Mouse (Mus musculus) heart, embryonic 12.5 days (tissue): ENCODE measurements around the gene Lep. TPM values are rescaled to one million over a fixed set of nuclear protein-coding genes. Genes with fewer than 3 reads are reported as not detected.

ENCODE experiments used
- ATAC-seq: fragments of 200-750 bp; cut with Nextera tagmentation; 2 replicates; pipeline ENCODE4 v1.8.0; 2017; ENCODE audit warnings: moderate TSS enrichment, moderate library complexity; ENCODE audit not compliant: insufficient number of reproducible peaks, low FRiP score
- H3K27ac ChIP-seq: fragments of 300-500 bp; sonication (generic); 2 replicates; pipeline ENCODE4 v1.5.1; 2016; ENCODE audit warnings: mild to moderate bottlenecking, moderate library complexity; ENCODE audit not compliant: poor library complexity, severe bottlenecking
- H3K27me3 ChIP-seq: fragments of 300-500 bp; sonication (generic); replicated peaks from 2 replicates; pipeline ENCODE4 v1.6.1; 2016; ENCODE audit warnings: mild to moderate bottlenecking, moderate library complexity
- H3K36me3 ChIP-seq: fragments of 300-500 bp; sonication (generic); 2 replicates; pipeline ENCODE4 v1.6.1; 2016; ENCODE audit warnings: mild to moderate bottlenecking, moderate library complexity
- H3K4me1 ChIP-seq: fragments of 300-500 bp; sonication (generic); replicated peaks from 2 replicates; pipeline ENCODE4 v1.6.1; 2016; ENCODE audit warnings: mild to moderate bottlenecking
- H3K4me2 ChIP-seq: fragments of 300-500 bp; sonication (generic); 2 replicates; pipeline ENCODE4 v1.6.1; 2016; ENCODE audit warnings: mild to moderate bottlenecking, moderate library complexity
- H3K4me3 ChIP-seq: fragments of 300-500 bp; sonication (generic); 2 replicates; pipeline ENCODE4 v1.5.1; 2016; ENCODE audit warnings: mild to moderate bottlenecking
- H3K9ac ChIP-seq: fragments of 300-500 bp; sonication (generic); 2 replicates; pipeline ENCODE4 v1.6.1; 2016; ENCODE audit warnings: mild to moderate bottlenecking, moderate library complexity
- H3K9me3 ChIP-seq: fragments of 300-500 bp; sonication (generic); replicated peaks from 2 replicates; pipeline ENCODE4 v1.6.1; 2016; ENCODE audit warnings: mild to moderate bottlenecking, moderate library complexity
- WGBS: fragments of 180-500 bp; shearing (Covaris S2); methylation state at CpG from one replicate; pipeline ENCODE4 v1.1.7; 2016; 5-methylcytosine and 5-hydroxymethylcytosine counted together
- polyA plus RNA-seq: library from polyadenylated mRNA; unstranded; fragments of >200 nt; fragmentation: Nextera tagmentation; extraction: Ambion mirVana; gene quantifications from 2 replicates; pipeline ENCODE4 v1.2.1, GENCODE M21; 2016

Lep gene
- polyA plus RNA-seq, 1 experiment from 2014 or later: not detected

GRCm38 (mm10) chr6:29049926-29050325 is 10.1 kb upstream of the Lep start:
- H3K4me2 ChIP-seq: no peak overlapping the region
- no peak overlapping the region for H3K9ac ChIP-seq
- 0 out of 2 replicates have a peak, but pooled peaks cover 4% of the 10 kb centered on the region for H3K9me3 ChIP-seq
- ATAC-seq: no peak
- H3K27ac ChIP-seq: no peak overlapping the region
- no peak overlapping the region for H3K4me3 ChIP-seq
- H3K27me3 ChIP-seq: peaks cover 5% of the 10 kb centered on the region; the same call in 1 of the 2 replicates
- WGBS: 66% methylated on average over 5 of the region's 5 CpGs
- H3K36me3 ChIP-seq: no peaks in the 10 kb centered on the region
- no peaks in the 10 kb centered on the region for H3K4me1 ChIP-seq

- H3K9ac ChIP-seq: no peak overlapping the region
- no peak for ATAC-seq
- no peaks in the 10 kb centered on the region for H3K36me3 ChIP-seq
- 57% methylated on average over 9 of the region's 9 CpGs for WGBS
- no peak overlapping the region for H3K27ac ChIP-seq
- no peaks in the 10 kb centered on the region for H3K4me1 ChIP-seq
- peaks cover 5% of the 10 kb centered on the region; the same call in 1 of the 2 replicates for H3K27me3 ChIP-seq
- 0 out of 2 replicates have a peak, but pooled peaks cover 4% of the 10 kb centered on the region for H3K9me3 ChIP-seq
- H3K4me2 ChIP-seq: no peak overlapping the region
- H3K4me3 ChIP-seq: no peak overlapping the region
Measured at GRCm38 (mm10) chr6:29052188-29052587, 7.8 kb upstream of the Lep start.

GRCm38 (mm10) chr6:29053181-29053580 is 6.8 kb upstream of the Lep start:
- no peaks in the 10 kb centered on the region for H3K36me3 ChIP-seq
- H3K9ac ChIP-seq: no peak overlapping the region
- no peak overlapping the region for H3K4me3 ChIP-seq
- no peak for ATAC-seq
- whole genome bisulfite sequencing: 72% methylated on average over 7 of the region's 7 CpGs
- 0 out of 2 replicates have a peak, but pooled peaks cover 4% of the 10 kb centered on the region for H3K9me3 ChIP-seq
- H3K4me1 ChIP-seq: no peaks in the 10 kb centered on the region
- peaks cover 5% of the 10 kb centered on the region; the same call in 1 of the 2 replicates for H3K27me3 ChIP-seq
- no peak overlapping the region for H3K27ac ChIP-seq
- H3K4me2 ChIP-seq: no peak overlapping the region

GRCm38 (mm10) chr6:29056377-29056776 is 3.6 kb upstream of the Lep start:
- Histone ChIP-seq H3K9me3 (no peaks in the 10 kb centered on the region), H3K9ac (no peak overlapping the region), H3K4me3 (no peak overlapping the region), H3K36me3 (no peaks in the 10 kb centered on the region), H3K27ac (no peak overlapping the region), H3K4me1 (no peaks in the 10 kb centered on the region), H3K4me2 (no peak overlapping the region), H3K27me3 (peaks cover 19% of the 10 kb centered on the region; the same call in 1 of the 2 replicates)
- 78% methylated on average over 7 of the region's 7 CpGs for WGBS
- no peak for ATAC-seq

- no peaks in the 10 kb centered on the region for H3K36me3 ChIP-seq
- no peaks in the 10 kb centered on the region; the same call in 1 of the 2 replicates for H3K4me1 ChIP-seq
- H3K27me3 ChIP-seq: 0 out of 2 replicates have a peak, but pooled peaks cover 3% of the 10 kb centered on the region
- H3K4me2 ChIP-seq: no peak overlapping the region
- no peak for ATAC-seq
- H3K4me3 ChIP-seq: no peak overlapping the region
- H3K27ac ChIP-seq: no peak overlapping the region
- 62% methylated on average over 8 of the region's 8 CpGs for WGBS
- no peaks in the 10 kb centered on the region for H3K9me3 ChIP-seq
- no peak overlapping the region for H3K9ac ChIP-seq
Measured at GRCm38 (mm10) chr6:29066389-29066790, 6.4 kb downstream of the Lep start.

- 77% methylated on average over 4 of the region's 4 CpGs for WGBS
- no peak overlapping the region for H3K27ac ChIP-seq
- H3K36me3 ChIP-seq: no peaks in the 10 kb centered on the region
- no peak overlapping the region for H3K9ac ChIP-seq
- H3K27me3 ChIP-seq: 0 out of 2 replicates have a peak, but pooled peaks cover 4% of the 10 kb centered on the region
- ATAC-seq: no peak
- no peak overlapping the region for H3K4me3 ChIP-seq
- no peak overlapping the region for H3K4me2 ChIP-seq
- H3K9me3 ChIP-seq: no peaks in the 10 kb centered on the region
- H3K4me1 ChIP-seq: no peaks in the 10 kb centered on the region
Measured at GRCm38 (mm10) chr6:29072258-29072657, 12.2 kb downstream of the Lep start.

- WGBS: 55% methylated on average over 11 of the region's 11 CpGs
- no peak overlapping the region for H3K9ac ChIP-seq
- H3K4me3 ChIP-seq: no peak overlapping the region
- 0 out of 2 replicates have a peak, but pooled peaks cover 4% of the 10 kb centered on the region for H3K27me3 ChIP-seq
- no peaks in the 10 kb centered on the region for H3K9me3 ChIP-seq
- ATAC-seq: no peak
- no peak overlapping the region for H3K27ac ChIP-seq
- no peaks in the 10 kb centered on the region for H3K36me3 ChIP-seq
- no peaks in the 10 kb centered on the region for H3K4me1 ChIP-seq
- H3K4me2 ChIP-seq: no peak overlapping the region
Measured at GRCm38 (mm10) chr6:29073462-29074132, 13.6 kb downstream of the Lep start.

- Histone ChIP-seq H3K9me3 (no peaks in the 10 kb centered on the region), H3K4me3 (no peak overlapping the region), H3K4me1 (no peaks in the 10 kb centered on the region), H3K36me3 (no peaks in the 10 kb centered on the region), H3K27ac (no peak overlapping the region), H3K9ac (no peak overlapping the region), H3K4me2 (no peak overlapping the region), H3K27me3 (0 out of 2 replicates have a peak, but pooled peaks cover 4% of the 10 kb centered on the region)
- ATAC-seq: no peak
Measured at GRCm38 (mm10) chr6:29074133-29074469, 14.1 kb downstream of the Lep start.

GRCm38 (mm10) chr6:29079291-29079690 is 19.3 kb downstream of the Lep start:
- Histone ChIP-seq H3K9ac (no peak overlapping the region), H3K27me3 (no peaks in the 10 kb centered on the region), H3K4me2 (no peak overlapping the region), H3K9me3 (no peaks in the 10 kb centered on the region), H3K36me3 (no peaks in the 10 kb centered on the region), H3K4me3 (no peak overlapping the region), H3K27ac (no peak overlapping the region), H3K4me1 (no peaks in the 10 kb centered on the region)
- WGBS: 51% methylated on average over 4 of the region's 4 CpGs
- no peak for ATAC-seq

- Histone ChIP-seq H3K27ac (no peak overlapping the region), H3K36me3 (no peaks in the 10 kb centered on the region), H3K4me2 (no peak overlapping the region), H3K27me3 (no peaks in the 10 kb centered on the region), H3K9ac (no peak overlapping the region), H3K4me1 (no peaks in the 10 kb centered on the region), H3K9me3 (no peaks in the 10 kb centered on the region), H3K4me3 (no peak overlapping the region)
- 77% methylated on average over 10 of the region's 10 CpGs for WGBS
- no peak for ATAC-seq
Measured at GRCm38 (mm10) chr6:29081826-29082363, 21.9 kb downstream of the Lep start.

- no peaks in the 10 kb centered on the region for H3K27me3 ChIP-seq
- no peak for ATAC-seq
- H3K4me3 ChIP-seq: no peak overlapping the region
- H3K4me2 ChIP-seq: no peak overlapping the region
- no peaks in the 10 kb centered on the region for H3K4me1 ChIP-seq
- no peak overlapping the region for H3K9ac ChIP-seq
- no peak overlapping the region for H3K27ac ChIP-seq
- no peaks in the 10 kb centered on the region for H3K9me3 ChIP-seq
- 40% methylated on average over 9 of the region's 9 CpGs for WGBS
- no peaks in the 10 kb centered on the region for H3K36me3 ChIP-seq
Measured at GRCm38 (mm10) chr6:29082776-29083354, 22.8 kb downstream of the Lep start.
